Mouse (Mus musculus) ovary, postnatal 36 days (tissue): Measurements from ENCODE around the gene Lrmp.
"Not testable (repeated sequence)": the region's sequence is repeated elsewhere in the genome, so short reads cannot be mapped to it uniquely, and the experiment has no call there.

Source experiments
- DNase-seq: peaks from one replicate; pipeline ENCODE4 v3.0.0; 2022; ENCODE audit warnings: low spot score, mixed read lengths

Lrmp gene

DNA sequence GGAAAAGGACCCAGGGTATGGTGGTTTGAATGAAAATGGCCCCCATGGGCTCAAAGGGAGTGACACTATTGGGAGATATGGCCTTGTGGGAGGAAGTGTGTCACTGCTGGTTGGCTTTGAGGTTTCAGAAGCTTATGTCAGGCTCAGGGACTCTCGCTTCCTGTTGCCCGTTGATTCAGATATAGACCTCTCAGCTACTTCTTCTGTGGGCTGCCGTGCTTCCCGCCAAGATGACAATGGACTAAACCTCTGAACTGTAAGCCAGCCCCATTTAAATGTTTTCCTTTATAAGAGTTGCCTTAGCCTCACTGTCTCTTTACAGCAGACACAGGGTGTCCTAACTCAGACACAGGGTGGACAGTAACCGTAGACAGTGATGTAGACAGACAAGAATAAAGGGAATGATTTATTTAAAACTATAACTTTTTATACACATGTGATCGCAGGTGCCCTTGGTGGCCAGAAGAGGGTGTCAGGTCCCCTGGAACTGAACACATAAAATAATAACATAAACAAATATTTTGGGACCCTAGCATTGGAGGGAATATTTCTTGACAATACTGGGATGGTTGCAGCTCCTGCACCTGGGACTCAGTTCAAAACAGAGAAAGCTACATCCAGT lies at the start of gene Lrmp:
Gene Lrmp (plus strand): TSS at position 178 of the 622 bp plus-strand sequence.
- DNase-seq: no peak

DNA sequence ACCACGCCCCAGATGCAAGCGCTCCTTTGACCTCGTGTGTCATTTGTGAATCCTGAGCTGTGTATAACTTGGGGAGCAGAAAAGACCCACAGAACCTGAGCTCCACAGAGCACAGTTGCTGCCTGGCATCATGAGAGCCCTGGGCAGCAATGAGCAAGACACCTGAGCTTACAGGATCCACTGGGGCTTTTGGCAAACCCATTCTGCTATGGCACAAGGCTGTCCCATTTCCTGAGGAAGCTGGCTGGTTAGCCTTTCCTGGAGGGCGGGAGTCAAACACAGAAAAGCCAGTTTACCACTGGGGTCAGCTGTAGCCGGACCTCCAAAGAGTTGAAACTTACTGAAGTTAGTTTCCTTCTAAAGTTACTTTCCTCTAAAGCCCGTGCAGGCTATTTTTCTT lies 49.0 kb upstream of the Lrmp start:
- no peak for DNase-seq

DNA sequence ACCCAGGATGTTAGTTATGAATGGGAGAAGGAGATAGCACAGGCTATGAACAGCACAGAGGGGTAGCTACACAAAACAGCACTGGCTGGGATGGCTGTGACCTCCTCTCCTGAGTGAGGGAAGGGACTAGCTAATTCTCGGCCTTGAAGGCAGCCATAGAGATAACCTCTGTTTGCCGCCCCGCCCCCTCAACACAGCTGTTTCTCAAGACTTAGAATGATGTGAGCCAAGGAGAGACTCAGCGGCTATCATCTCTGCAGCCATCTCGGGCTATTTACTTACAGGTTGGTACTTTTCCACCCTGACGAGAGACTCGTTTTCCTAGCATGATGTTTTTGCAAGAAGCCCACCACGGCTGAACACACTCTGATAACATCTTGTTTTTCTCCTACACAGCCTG lies 47.8 kb upstream of the Lrmp start:
- DNase-seq: no peak

DNA sequence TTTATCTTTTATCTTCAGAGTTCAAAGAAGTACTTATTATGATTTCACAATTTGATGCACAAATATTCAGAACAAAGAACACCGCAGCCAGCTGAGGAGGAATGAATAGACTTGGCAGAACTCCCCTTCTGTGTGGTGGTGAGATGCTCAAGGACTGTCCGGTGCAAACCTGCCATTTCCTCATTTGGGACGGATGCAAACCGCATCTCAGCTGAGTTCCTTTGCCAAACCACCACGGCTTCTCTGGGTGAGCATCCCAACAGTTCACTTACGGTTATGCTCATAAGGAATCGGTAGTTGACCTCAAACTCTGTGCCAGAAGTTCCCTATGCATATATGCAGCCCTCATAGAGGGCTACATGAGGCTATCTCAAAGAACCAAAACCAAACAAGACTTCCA lies 46.1 kb upstream of the Lrmp start:
- no peak for DNase-seq

DNA sequence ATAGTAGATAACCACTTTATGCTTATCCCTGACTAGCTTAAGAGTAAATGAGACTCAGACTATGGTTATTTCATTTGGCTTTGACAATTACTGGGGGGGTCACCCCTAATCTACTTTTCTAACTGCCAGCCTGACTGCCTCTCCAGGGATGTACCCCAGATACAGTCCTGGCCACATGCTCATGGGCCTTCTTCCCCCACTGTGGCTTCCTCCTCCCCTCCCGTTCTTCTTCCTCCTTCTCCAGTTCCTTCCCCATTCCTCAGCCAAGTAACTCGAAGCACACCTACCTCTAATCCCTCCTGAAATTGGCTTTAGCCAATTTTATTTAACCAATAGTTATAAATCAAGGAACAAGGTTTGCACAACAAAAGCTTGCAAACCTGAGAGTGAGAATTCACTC lies 45.5 kb upstream of the Lrmp start:
- no peak for DNase-seq

DNA sequence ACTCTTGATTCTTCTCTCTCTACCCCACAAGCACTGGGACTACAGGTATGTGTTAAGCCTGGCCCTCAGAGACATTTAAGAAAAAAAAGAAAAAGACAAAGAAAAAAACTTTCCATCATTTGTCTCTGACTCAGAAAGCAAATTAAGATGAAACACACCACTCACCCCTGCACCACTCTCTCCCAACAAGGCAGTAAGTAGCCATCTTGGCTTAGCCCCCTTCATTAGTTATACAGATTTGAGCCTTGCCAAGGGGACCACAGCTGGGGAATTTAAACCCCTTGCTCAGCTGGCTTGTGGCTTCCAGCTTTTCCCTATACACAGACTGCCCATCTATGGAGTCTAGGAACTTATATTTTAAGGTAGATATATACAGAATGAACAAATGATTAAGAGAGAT lies 41.0 kb upstream of the Lrmp start:
- no peak for DNase-seq

DNA sequence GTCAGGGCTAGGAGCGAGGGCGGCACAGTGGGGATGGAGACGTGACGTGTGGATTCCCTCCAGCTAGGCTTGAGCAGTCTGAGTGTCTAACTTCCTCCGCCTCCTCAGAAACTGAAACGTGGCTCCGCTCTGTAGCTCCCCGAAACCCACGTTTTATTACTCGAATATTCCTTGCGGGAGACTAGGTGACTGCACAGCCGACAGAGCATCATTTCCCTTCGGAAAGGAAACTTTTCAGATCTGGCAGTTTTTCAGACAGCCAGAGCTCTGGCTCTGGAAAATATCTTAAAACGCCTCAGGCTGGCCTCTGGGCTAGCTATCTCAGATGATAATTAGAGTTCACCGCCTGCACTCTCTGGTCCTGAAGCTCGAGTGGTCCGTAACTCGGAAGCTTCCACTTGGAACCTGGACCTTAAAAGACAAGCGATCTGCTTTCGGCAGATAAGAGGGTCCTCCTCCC lies 40.3 kb upstream of the Lrmp start:
- no peak for DNase-seq

DNA sequence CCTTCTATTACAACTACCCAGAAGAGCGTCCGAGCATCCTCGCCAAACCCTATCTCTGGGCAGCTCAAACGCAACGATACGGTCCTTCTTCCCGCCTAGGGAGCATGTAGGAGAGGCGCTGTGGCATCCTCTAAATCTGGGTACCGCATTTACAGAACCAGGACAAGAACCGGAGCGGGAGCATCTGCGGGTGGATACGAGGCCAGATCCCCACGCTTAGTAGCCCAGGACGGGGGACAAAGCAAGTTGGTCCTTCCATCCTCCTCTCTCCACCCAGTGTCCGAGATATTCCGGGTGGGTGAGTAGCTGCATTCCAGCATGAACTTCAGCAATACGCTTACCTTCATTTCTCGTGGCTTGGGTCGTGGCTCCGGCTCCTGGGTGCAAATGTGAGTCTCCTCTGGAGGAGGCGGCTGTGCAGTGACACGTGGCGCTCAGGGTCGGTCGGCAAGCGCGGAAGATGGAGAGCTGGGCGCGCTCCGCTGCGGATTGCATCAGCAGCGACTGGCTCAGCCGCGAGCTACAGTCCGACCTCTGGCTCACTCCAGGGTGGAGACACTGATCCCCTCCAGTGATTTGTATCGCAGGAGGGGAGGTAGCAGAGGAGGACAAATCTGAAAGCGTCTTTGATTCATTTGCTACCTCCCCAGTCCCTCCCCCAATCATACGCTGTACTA lies 39.8 kb upstream of the Lrmp start, which contains the start of gene Bcat1:
Gene Bcat1 (minus strand): TSS at position 637 of the 677 bp plus-strand sequence.
- DNase-seq: peak; percentile 43

DNA sequence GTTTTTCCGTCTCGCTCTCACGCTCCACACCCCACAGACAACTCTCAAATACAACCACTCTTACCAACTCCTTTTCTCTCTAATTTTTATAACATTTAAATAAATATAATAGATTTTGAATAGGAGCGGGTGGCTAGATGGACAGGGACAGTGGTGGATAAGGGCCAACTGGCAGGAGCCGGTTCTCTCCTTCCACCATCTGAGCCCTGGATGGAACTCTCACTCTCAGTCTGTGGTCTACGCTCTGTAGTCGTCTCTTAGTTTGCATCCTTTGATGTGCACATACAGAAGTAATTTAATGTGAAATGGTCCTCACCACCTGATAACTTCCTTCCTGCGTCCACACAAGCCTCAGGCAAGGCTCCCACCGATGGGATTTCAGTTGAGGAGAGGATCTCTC lies 39.2 kb upstream of the Lrmp start:
- DNase-seq: no peak

DNA sequence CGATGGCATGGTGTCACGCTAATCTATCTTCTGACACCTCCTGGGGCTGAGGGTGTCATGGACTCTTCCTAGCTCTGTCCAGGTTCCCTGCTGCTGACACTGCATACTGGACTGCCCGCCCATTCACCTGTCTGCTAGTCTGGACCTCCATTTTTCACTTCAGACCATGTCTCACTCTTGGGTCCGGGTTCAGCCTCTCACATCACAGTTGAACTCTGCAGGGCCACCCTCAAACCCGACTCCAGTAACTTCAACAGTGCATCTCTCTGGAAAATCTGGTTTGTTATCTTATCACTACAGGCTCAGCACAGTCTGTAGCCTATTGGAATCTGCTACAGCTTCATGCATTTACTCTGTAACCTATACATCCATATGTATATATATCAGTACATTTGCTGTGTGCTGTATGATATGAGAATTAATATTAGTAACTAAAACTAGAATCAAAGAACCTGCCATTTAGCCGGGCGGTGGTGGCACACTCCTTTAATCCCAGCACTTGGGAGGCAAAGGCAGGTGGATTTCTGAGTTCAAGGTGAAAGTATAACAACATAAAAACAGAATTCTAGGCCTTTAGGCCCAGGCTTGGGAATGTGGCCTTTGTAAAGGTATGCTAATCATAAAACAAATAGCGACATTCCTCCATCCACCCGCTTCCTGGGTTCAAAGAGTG lies 36.2 kb upstream of the Lrmp start:
- no peak for DNase-seq

DNA sequence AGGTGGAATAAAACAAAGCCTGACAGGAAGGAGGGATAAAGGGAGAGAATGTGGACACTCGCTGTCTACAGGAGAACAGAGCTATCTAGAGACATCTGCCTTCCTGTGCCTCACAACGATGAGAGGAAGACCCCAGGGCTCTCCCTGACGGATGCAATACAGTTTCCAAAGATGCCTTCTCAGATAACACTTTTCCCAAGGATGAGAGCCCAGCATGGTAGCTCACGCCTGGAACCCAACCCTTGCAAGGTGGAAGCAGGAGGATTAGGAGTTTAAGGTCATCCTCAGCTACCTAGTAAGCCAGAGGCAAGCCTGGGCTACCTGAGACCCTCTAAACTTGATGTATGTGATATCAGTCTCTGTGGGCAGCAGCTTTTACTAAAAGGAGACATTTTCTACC lies 33.7 kb upstream of the Lrmp start:
- no peak for DNase-seq

DNA sequence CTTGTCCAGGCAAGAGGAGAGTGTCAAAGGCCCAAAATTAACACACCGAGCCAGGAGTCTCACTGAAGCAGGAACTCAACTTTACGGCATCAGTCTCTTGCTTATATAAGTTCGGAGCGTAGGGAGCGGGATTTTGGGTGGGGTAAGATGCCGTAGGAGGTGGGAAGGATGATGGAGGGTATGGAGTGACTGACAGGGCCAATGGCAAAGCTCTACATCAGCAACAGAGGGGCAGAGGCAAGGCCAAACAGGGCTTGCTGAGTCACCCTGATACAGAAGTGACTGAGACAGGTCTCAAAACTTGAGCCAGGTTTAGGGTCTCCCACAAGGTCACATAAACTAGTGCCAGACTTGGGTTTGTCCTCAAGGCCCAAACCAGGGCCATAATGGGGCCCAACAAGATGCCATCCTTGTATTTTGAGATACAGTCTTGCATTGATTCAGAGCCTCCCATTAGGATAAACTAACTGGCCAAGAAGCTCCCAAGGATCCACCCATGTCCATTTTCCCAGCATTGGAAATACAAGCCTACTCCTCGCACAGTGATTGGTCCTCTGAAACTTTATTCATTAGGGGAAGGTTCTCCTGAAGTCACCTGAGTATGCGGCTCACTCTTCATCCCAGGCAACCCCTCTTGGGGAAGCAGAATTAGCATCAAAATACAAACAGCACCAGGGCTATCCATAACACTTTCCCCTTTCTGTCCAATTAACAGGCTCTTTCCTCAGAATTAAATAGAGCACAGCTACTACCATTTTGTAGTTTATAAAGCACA lies 30.9 kb upstream of the Lrmp start:
- no peak for DNase-seq

DNA sequence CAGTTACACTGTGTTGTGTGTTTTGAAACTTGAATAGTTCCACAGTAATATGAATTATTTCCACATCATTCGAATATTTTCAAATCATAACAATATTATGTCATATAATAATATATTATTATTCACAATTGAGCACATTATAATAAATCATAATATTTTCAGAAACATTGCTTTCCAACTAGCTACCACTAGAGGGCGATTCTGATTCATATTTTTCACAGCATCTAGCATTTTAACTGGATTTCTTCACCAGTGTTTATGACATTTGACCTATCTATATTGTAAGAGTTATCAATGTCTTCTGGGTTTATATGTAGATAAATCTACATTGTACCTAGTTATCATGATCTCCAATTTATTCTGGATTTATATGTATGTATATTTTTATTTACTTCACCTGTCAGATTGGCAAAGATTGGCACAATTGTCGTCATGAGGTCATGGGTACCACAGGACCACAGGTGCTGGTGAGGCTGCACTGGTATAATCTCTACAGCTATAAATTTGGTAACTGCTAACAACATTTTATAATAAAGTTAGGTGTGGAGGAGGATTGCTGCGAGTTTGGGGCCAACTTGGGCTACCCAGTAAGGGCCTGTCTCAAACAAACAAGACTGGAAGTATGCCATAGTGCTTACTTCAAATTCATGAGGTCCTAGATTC lies 26.9 kb upstream of the Lrmp start:
- DNase-seq: no peak

DNA sequence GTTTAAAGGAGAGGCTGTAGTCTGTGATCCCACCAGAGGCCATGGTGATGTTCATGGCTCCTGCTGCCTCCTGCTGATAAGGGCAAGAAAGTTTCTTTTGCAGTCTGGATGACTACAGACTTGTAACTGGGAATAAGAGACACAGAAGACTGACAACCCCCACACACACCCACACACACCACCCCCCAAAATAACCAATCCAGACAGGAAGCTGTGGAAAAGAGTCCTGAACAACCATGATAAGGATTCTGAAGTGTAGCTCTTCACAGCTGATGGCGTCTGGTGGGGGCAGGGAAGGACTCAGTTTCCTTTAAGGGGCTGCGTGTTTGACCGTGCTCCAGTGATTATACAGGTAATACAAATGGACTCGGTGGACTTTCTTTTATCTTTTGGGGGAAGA lies 26.1 kb upstream of the Lrmp start:
- no peak for DNase-seq

DNA sequence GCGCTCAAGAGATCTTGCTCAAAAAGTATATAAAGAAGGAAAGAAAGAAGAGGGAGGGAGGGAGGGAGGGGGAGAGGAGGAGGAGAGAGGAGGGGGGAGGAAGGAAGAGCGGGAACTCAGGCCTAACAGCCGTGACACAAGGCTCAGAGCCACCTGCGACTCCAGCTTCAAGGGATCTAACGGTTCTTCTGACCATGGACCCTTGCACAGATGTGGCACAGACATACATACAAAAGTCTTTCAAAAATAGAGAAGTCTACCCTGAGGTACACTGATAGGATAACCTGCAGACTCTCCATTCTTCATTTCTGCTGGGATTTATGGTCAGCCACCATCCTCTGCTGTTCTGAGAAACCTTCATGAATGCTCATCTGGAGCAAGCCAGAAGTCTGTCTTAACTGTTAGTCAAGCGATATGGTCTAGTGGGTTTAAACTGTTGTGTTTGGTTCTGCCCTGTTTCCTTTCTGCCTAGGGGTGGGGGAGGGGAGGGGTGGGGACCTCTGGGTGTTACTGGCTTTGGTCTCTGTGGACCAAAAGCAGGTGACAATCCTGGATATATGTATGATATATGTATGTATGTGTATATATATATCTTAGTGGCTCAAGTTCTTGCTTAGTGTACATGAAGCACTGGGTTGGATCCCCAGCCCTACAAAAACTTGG lies 25.1 kb upstream of the Lrmp start:
- DNase-seq: no peak

DNA sequence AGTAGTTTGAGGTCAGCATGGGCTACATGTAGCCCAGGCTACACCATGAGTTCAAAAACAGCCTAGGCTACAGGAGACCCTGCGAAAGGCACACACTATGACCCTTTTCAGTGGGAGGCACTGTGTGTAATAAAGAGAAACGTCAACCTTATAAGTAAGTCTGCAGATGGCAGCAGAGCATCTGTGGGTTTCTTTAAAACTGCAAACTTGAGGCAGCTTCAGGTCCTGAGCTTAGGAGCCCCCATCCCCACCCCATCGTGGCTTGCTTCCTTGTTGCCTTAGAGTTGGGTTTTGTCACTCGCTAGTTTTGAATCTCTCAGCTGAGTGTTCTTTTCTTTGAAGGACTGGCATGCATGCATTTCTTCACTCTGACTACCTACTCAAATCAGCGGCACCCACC lies 24.5 kb upstream of the Lrmp start:
- no peak for DNase-seq

DNA sequence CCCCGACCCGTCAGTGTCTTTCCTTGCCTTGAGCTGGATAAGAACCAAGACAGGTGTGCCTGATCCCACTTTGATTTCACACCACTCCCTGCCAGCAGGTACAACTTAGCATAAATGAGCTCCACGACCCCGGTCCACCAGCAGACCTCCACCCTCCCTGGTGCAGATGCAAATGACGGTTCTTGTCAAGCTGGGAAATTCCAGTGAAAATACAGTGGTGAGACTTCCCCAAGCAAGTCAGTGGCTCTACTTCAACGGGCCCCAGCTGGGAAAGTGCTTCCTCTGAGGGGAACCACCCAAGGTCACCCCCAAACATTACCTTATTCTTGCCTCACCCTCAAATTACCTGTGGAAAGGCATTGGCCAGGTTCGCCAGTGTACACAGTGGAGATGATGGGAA lies 23.5 kb upstream of the Lrmp start:
- DNase-seq: no peak

DNA sequence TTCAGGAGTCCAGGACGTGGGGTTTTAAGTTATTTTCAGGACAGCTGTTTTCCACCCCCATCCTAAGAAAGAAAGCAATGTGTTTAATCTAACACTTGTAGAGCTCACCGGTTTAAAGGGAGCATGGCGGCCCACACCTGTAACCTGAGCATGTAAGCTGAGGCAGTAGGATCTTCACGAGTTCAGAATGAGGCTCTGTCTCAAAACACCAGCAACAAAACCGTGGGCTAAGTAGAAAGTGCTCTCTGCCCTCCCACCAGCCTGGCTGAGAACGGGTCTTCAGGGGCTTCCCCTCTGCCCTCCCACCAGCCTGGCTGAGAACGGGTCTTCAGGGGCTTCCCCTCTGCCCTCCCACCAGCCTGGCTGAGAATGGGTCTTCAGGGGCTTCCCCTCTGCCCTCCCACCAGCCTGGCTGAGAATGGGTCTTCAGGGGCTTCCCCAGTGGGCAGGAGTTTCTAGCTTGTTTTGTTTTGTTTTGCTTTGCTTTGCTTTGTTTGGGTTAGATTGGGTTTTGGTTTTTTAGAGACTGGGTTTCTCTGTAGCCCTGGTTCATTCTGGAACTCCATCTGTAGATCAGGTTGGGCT lies 22.3 kb upstream of the Lrmp start:
- DNase-seq: not testable (repeated sequence)

DNA sequence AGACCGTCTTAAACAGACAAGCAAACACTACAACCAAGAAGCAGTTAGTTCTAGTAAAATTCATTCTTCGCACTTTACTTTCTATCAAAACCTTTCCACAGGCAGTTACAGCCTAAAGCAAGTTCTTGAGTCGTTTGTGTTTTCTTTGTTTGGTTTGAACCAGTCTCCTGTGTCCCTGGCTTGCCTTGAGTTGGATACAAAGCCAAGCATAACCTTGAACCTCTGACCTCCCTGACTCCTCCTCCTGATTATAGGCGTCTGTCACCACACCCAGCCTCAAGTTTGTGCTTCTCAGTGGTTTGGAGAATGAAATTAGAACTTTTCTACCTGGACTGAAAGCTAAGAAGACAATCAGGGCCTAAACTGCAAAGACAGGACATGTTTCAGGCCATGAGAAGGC lies 21.0 kb upstream of the Lrmp start:
- no peak for DNase-seq

DNA sequence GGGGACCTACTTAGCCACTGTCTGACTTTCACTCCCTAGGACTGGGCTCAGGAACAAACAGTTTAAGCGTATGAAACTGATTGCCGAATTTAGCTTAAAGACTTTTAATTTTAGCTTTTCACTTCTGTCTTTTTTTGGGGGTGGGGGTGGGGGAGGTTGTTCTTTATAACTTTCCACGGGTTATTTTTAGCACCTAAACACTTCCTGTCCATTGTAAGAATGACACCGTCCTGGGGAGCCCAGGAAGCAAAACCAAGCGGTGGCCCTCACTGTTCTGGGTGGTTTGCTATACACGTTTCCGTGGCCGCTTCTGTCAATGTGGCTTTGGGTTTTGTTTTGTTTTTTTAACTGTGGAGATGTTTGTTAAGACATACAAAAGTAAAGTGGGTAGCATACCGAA lies 14.5 kb upstream of the Lrmp start:
- DNase-seq: no peak
